Mouse (Mus musculus): Measurements from ENCODE around the gene Ppox.
"Not testable (repeated sequence)": the region's sequence is repeated elsewhere in the genome, so short reads cannot be mapped to it uniquely, and the experiment has no call there.

Ppox gene

GRCm38 (mm10) chr1:171280916-171281527 is at the start of gene Ppox:
TSS of gene Ppox (minus strand) at chr1:171281186.
- peak; percentile 98 for DNase-seq (ENCODE audit: low read depth, low spot score)

- DNase-seq (ENCODE audit: low read depth, low spot score), result no peak
These were observed 49.2 kb upstream of the Ppox start for GRCm38 (mm10) chr1:171330216-171330560.

DNA sequence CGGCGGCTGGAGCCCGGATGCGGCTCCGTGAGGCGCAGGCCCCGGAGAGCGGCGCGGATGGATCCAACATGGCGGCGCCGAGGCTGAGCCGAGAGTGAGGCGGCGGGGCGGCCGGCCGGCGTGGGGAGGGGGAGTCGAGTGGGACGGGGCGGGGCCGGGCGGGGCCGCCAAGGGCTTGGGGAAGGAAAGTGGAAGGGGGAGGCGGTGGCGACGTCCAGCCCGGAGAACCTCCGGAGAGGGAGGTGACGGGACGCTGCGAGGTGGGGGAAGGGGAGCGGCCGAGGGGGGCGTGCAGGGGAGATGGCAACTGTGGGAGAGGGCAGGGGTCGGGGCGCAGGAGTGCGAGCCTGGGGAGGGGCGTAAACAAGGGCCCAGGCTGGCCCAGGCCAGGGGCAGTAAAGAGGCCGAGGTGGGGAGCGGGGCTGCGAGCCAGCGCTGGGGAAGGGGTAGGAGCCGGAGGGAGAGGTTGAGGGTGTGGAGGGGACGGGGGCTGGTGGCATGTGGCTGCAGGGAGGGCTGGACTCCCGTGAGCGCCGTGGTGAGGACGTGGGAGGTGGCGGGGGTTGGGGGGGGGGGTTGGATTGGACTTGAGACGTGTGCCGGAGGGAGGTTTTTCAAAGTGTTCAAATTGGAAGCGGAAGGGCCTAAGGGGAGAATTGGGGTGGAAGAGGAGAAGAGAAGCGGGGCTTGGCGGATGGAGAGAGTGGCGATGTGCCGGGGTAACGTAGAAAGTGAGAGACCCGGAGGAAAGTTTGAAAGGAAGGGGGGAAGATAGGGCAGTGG is 48.6 kb upstream of the Ppox start:
- DNase-seq (ENCODE audit: low read depth, low spot score), result peak; percentile 96

- peak; percentile 94 for DNase-seq (ENCODE audit: low read depth, low spot score)
These were observed 48.0 kb upstream of the Ppox start, which contains the start of gene Dedd for GRCm38 (mm10) chr1:171328839-171329432. TSS of gene Dedd (plus strand) at chr1:171329145.

- DNase-seq (ENCODE audit: low read depth, low spot score), result no peak
These were observed 47.3 kb upstream of the Ppox start for GRCm38 (mm10) chr1:171328244-171328643.

- DNase-seq (ENCODE audit: low read depth, low spot score), result not testable (repeated sequence)
These were observed 45.6 kb upstream of the Ppox start for GRCm38 (mm10) chr1:171326588-171326987.

DNA sequence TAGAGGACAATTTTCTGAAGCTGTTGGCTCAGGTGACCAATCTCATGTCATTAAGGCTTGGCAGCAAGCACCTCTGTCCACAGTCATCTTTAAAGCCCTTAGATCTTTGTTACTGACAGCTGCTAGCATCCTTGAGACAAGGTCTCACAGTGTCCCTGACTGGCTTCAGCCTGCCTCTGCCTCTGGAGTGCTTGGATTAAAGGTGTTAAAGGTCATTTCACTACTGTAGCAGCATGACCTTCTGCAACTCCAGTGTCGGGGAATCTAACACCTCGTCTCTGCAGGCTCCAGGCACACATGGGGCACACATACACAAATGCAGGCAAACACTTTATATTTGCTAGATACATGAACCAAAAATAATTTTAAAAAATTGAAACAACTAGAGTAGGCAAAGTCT is 44.6 kb upstream of the Ppox start:
- peak; percentile 48 for DNase-seq (ENCODE audit: low read depth, low spot score)

DNA sequence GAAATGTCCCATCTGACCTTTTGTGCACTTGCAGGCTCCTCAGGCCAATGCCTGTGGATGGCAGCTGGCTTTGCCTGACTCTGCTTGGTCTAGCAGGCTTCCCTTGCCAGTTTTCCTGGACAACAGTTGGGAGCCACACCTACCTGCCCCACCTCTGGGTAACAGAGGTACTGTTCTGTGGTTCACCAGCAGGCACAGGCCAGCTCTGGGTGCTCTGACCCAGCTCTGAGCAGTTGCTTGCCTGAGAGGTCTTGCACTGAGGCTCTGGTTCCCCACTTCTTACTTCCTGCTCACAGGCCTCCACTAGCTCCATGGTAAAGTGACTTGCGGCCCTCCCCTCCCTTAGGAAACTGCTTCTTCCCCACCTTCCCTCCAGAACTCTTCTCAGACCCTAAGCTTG is 41.0 kb upstream of the Ppox start:
- DNase-seq (ENCODE audit: low read depth, low spot score), result peak; percentile 63

GRCm38 (mm10) chr1:171321415-171321814 is 40.4 kb upstream of the Ppox start:
- DNase-seq (ENCODE audit: low read depth, low spot score), result peak; percentile 41

DNA sequence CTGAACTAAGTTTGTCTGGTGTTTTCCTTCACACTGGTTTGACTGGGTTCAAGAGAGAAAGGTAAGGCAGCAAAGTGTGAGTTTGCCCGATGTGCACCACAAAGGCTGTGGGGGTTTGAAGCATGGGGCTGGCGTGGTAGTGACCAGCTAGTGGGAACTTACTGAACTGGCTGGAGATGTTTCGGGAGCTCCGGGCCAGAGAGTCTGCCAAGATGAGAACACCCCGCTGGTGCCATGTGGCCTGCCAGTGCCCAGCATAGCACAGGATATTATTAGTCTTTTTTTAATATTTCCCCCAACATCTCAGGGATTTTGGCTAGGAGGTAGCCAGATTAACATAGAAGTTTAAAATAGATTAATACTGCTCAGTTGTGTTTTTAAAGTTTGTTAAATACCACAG is 39.2 kb upstream of the Ppox start:
- no peak for DNase-seq (ENCODE audit: low read depth, low spot score)

GRCm38 (mm10) chr1:171319748-171320147 is 38.8 kb upstream of the Ppox start:
- peak; percentile 92 for DNase-seq (ENCODE audit: low read depth, low spot score)

- DNase-seq (ENCODE audit: low read depth, low spot score), result no peak
These were observed 28.3 kb upstream of the Ppox start for GRCm38 (mm10) chr1:171309321-171309720.

DNA sequence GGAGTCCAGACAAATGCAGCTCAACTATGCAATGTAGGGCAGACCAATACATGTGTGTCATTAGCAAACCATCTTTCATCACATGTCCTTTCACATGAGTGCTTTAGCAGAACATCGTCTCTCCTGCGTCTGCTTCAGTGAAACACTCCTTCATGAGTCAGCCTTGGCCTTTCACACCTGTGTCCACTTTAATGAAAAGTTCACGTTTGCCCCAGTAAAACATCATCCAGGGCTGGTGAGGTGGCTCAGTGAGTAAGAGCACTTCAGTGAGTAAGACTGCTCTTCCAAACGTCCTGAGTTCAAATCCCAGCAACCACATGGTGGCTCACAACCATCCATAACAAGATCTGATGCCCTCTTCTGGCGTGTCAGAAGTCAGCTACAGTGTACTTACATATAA is 25.2 kb upstream of the Ppox start:
- not testable (repeated sequence) for DNase-seq (ENCODE audit: low read depth, low spot score)

- no peak for DNase-seq (ENCODE audit: low read depth, low spot score)
These were observed 17.2 kb upstream of the Ppox start for GRCm38 (mm10) chr1:171298226-171298625.

DNA sequence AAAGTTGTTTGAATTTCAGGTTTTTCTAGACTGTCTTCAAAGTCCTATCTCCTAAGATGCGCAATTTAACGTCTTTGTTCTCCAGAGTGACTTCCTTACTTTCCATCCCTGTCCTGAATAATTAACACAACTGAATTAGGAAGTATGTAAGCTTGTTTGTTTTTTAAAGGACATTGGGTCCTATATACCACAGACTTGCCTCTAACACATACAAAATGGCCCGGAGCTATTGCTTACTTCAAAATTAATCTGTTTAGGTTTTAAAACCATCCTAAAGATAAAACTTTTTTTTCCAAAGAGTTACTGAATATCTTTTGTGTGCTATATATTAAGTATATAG is 14.0 kb upstream of the Ppox start:
- no peak for DNase-seq (ENCODE audit: low read depth, low spot score)

GRCm38 (mm10) chr1:171294298-171295062 is 13.5 kb upstream of the Ppox start, which contains the start of gene Ufc1:
TSS of gene Ufc1 (minus strand) at chr1:171295024.
- DNase-seq (ENCODE audit: low read depth, low spot score), result peak; percentile 88

DNA sequence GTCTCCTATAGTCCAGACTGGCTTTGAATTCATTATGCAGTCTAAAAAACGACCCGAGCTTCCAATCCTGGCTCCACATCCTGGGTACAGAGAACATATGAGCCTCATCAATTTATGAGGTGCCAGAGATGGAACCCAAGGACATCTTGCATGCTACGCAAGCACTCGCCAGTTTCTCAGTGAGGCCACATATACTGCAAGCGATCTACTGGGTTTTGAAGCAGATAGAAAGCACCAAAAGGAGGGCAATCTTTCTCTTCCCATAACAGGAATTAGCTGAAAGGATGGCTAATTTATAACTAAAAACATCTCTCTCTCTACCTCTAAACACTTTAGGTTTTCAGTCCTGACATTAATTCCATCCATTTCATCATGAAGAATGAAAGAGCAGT is 12.9 kb upstream of the Ppox start:
- no peak for DNase-seq (ENCODE audit: low read depth, low spot score)

DNA sequence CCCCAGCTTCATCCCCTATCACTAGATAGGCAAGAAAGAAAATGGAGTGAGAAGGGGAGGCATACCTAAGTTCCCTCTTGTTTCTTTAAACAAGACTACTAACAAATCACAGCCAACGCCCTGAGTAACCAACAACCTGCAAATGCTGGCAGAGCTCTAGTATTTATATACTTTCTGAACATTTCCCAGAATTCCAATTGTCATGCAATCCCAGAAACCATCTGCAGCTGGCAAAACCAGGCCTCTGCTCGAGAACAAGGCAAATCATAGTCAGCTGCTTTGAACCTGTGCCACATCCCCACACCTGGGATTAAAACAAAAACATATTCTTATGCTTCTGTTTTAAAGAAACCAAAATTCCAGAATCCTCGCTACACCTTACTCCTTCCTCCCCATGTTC is 12.4 kb upstream of the Ppox start:
- DNase-seq (ENCODE audit: low read depth, low spot score), result no peak

DNA sequence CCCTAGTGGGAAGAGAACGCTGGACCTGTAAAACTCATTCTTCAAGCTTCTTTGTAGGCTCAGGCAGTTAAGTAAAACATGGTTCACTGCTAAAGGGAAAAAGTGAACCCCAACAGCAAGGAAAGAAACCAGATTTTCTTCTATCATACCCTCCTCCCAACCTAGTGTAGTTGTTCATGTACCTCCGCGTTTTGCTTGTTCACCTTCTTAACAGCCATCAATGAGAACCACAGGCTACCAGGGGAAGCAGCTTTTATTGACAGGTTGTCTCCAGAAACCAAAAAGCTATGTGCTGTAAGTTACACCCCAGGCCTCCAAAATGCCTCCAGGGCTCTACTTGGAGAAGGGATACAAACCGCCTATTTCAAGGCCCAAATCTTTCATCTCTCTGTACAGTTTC is 7.3 kb upstream of the Ppox start:
- no peak for DNase-seq (ENCODE audit: low read depth, low spot score)

DNA sequence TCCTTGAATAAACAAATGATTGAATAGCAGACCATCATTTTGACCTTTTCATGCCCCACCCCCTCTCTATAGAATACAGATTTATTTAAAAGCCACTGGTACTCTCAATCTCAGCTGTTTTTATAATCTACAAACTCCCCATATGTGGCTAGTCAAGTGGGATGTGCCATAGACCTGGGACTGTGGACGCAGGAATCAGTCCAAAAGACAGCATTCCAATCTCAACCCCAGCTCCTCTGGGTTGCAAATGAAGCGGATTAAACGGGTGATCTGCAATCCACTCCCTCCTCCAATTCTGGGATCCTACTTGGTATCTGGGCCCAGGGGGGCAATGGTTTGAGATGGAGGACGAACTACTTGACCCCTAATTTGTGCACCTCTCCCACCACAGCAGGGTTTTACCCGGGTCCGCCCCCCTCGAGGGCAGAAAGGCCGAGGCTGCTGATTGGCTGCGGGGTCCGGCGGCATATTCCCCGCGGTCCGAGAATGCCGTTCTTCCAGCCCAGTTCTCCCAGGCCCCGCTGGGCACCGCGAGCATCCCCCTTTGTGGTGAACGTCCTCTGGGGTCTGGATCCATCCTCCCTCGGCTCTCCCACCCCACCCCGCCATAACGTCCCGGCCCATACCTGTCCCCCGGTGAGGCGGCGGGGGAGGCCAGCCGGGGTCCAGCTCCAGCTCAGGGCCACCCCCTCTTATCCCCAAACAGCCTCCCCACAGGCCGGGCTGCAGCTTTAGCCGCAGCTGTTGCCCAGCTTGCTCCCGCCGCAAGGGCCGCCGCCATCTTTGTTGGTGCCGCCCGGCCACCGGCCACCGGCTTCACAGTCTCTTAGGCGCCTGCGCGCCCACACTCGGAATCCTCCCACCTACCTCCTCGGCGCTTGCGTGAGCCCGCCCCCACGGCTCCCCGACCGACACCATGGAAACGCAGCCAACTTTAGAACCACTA is 6.4 kb upstream of the Ppox start, which contains the start of gene Usp21:
TSS of gene Usp21 (minus strand) at position 856 of the 946 bp plus-strand sequence.
- peak; percentile 96 for DNase-seq (ENCODE audit: low read depth, low spot score)

DNA sequence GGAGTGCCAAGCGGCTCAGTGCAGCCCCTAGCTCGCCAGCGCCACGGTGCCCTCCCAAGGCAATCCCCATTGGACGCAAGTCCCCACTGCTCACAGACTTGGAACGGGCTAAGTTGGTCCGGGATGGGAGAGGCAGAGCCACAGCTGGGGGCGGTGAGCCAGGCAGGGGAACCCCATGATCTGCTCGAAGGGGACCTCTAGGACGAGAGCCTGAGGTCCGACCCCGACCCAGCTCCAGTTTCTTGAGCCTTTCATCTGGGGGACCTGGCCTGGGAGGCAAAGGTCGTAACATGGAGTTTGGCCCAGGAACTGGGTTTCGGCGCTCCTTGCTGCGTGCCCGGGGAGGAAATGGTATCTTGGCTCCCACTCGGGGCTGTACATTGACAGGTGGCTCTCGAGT is 5.5 kb upstream of the Ppox start:
- no peak for DNase-seq (ENCODE audit: low read depth, low spot score)

Measured in ZHBTc4 (cell line).